Mouse (Mus musculus) kidney, adult 2 months (tissue): Measurements from ENCODE around the gene Clint1.

Experiments used
- CTCF ChIP-seq: fragments of 200-500 bp; conservative IDR thresholded peaks from 2 replicates; pipeline ENCODE4 v1.5.1; 2011; ENCODE audit warnings: low read depth, mild to moderate bottlenecking, control low read depth, low read length, moderate library complexity, mixed read lengths; ENCODE audit not compliant: insufficient read depth, insufficient read length
- POLR2A ChIP-seq: fragments of 200-500 bp; IDR thresholded peaks from one replicate; pipeline ENCODE4 v1.6.1; 2011; ENCODE audit warnings: low read depth, low read length, control low read depth

DNA sequence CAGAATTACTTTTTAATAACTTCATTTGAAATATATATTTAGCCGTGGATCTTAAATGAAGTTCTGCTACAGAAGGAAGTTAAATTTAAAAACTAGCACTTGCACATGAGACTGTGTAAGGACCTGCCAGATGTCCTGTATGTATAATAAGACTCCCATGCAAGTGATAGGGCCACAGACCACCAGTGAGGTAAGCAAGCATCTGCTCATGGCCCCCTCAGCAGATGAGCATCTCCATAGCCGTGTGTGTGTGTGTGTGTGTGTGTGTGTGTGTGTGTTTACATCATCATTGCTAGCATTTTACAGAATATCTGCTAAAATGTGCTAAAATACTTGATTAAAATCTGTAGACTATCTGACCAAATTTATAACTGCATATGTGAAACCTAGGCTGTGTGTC is 45.5 kb downstream of the Clint1 start:
- TF ChIP-seq CTCF (no peak), POLR2A (no peak)
